Mouse (Mus musculus): Measurements from ENCODE around the gene Camk2n2. TPM values are rescaled to one million over a fixed set of nuclear protein-coding genes. Genes with fewer than 3 reads are reported as not detected.
A peak's percentile ranks its signal among the peaks of the same experiment; 100 is the strongest.

The Camk2n2 gene
- total and polyA plus RNA-seq, 3 experiments: 0.65 to 4.3 TPM; not detected in 1

DNA sequence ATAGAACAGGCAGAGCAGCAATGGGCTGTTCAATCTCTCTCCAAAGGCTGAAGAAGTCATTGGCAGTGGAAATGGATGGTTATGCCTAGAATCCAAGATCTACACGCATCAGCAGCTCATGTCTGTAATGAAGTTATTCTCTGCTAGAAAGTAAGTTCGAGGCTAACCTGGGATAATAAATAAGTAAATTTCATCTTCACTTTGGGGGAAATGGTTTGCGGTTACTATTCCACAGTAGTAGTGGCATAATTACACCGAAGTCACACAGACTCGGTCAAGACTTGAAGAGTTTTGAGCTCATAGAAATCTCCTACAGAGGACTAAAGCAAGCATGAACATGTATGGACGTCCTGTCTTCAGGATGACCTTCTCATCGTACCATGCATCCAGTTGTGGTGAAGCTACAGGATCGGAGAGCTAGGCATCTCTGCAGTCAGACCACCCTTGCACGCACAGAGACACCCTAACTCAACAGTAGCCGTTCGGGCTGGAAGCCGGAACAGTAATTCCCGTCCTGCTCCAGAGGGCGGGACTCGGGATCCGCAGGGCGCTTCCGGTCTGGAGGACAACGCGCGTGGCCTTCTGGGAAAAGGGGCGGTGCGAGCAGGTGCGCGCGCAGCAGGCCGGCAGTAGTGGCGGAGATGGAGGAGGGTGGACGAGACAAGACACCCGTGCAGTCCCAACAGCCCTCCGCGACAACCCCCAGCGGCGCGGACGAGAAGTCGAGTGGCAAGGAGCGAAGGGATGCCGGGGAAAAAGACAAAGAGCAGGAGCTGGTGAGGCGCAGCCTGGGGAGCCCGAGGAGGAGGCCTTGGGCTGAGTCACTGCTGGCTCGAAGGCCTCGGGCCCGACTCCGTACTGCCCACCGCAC, 30.2 kb upstream of the Camk2n2 start, which contains the start of gene Psmd2:
Gene Psmd2 (plus strand): TSS at position 577 of the 871 bp plus-strand sequence.
- Histone ChIP-seq H3K27me3 (ENCODE audit: control insufficient read depth in 1 of 2, insufficient read depth in 2 of 2, low read length in 2 of 2) (no peaks in the 10 kb centered on the region), H3K79me2 (ENCODE audit: control insufficient read depth, insufficient read depth, low read length, poor library complexity) (peaks cover 23% of the 10 kb centered on the region), H3K4me1 (ENCODE audit: control insufficient read depth in 1 of 2, insufficient read depth in 2 of 2, low read length in 2 of 2) (peaks cover 0 to 8% of the 10 kb centered on the region in 2 experiments), H3K9ac (ENCODE audit: control insufficient read depth, low read depth, low read length, poor library complexity, severe bottlenecking) (peak within 1 kb of the TSS; percentile 84), H3K36me3 (ENCODE audit: control insufficient read depth in 1 of 2, insufficient read depth in 2 of 2, low read length in 2 of 2) (peaks cover 8 to 13% of the 10 kb centered on the region in 2 experiments), H3K9me3 (replicated peaks; ENCODE audit: insufficient read depth, low read length) (no peaks in the 10 kb centered on the region), H3K4me3 (ENCODE audit: control insufficient read depth in 1 of 2, insufficient read depth in 1 of 2, low read depth in 2 of 2, low read length in 2 of 2) (peak within 1 kb of the TSS; percentile 94 to 95), H3K27ac (ENCODE audit: control insufficient read depth, low read depth, low read length) (peak within 1 kb of the TSS; percentile 68)
- peak; percentile 96 for DNase-seq (ENCODE audit: low read depth, low spot score)
- TF ChIP-seq MYB (IDR thresholded peaks at IDR 0.05; ENCODE audit: low read depth, low read length) (no peak), GATA1 (IDR thresholded peaks at IDR 0.05; ENCODE audit: low read depth, low read length) (no peak), JUND (IDR thresholded peaks at IDR 0.05; ENCODE audit: low read depth, low read length) (no peak), NELFE (IDR thresholded peaks at IDR 0.05; ENCODE audit: low read depth, low read length) (peak; percentile 97), ZC3H11A (IDR thresholded peaks at IDR 0.05; ENCODE audit: low read depth, low read length) (no peak), POLR2AphosphoS2 (IDR thresholded peaks at IDR 0.05; ENCODE audit: low read length) (peak; percentile 99), USF1 (IDR thresholded peaks at IDR 0.05; ENCODE audit: low read depth, low read length) (peak; percentile 51; the same call in 1 of the 2 replicates), ZNF384 (IDR thresholded peaks at IDR 0.05; ENCODE audit: low read depth, low read length) (0 out of 2 replicates have a peak, but pooled peaks have one; percentile 13), CHD2 (IDR thresholded peaks at IDR 0.05; ENCODE audit: low read length) (no peak), HCFC1 (IDR thresholded peaks at IDR 0.05; ENCODE audit: low read depth, low read length) (peak; percentile 93), MAZ (IDR thresholded peaks at IDR 0.05; ENCODE audit: low read depth, low read length) (no peak), GABPA (IDR thresholded peaks at IDR 0.05; ENCODE audit: low read depth, low read length) (no peak), USF2 (IDR thresholded peaks at IDR 0.05; ENCODE audit: borderline replicate concordance in 1 of 2, insufficient read depth in 1 of 2, low read depth in 1 of 2, low read length in 2 of 2) (no peak), EP300 (IDR thresholded peaks at IDR 0.05; ENCODE audit: low read depth in 1 of 2, low read length in 2 of 2) (0 out of 4 replicates have a peak, but pooled peaks of 1 of the 2 experiments have one; percentile 12), ZMIZ1 (IDR thresholded peaks at IDR 0.05; ENCODE audit: low read depth, low read length) (peak; percentile 98), ZKSCAN1 (IDR thresholded peaks at IDR 0.05; ENCODE audit: low read depth, low read length) (peak; percentile 43; the same call in 1 of the 2 replicates), MAFK (IDR thresholded peaks at IDR 0.05; ENCODE audit: borderline replicate concordance, low read depth, low read length) (no peak), CTCF (IDR thresholded peaks at IDR 0.05 in 2 of 3, conservative IDR thresholded peaks at IDR 0.05 in 1 of 3; ENCODE audit: control insufficient read depth in 1 of 3, insufficient read depth in 1 of 3, low read depth in 2 of 3, low read length in 3 of 3, poor library complexity in 1 of 3, severe bottlenecking in 1 of 3) (no peak), TBP (IDR thresholded peaks at IDR 0.05; ENCODE audit: low read depth, low read length) (peak; percentile 77; the same call in 1 of the 2 replicates), NRF1 (IDR thresholded peaks at IDR 0.05; ENCODE audit: insufficient read depth, low read depth, low read length, poor library complexity, severe bottlenecking) (peak; percentile 85), MYC (IDR thresholded peaks at IDR 0.05; ENCODE audit: low read depth, low read length) (peak; percentile 67), E2F4 (IDR thresholded peaks at IDR 0.05; ENCODE audit: borderline replicate concordance, low read depth, low read length) (0 out of 2 replicates have a peak, but pooled peaks have one; percentile 47), TAL1 (IDR thresholded peaks at IDR 0.05; ENCODE audit: low read length) (no peak), BHLHE40 (IDR thresholded peaks at IDR 0.05; ENCODE audit: borderline replicate concordance, low read depth, low read length) (no peak), RAD21 (IDR thresholded peaks at IDR 0.05; ENCODE audit: low read depth, low read length) (no peak), RCOR1 (IDR thresholded peaks at IDR 0.05; ENCODE audit: low read depth, low read length) (peak; percentile 12; the same call in 1 of the 2 replicates), MXI1 (IDR thresholded peaks at IDR 0.05; ENCODE audit: low read depth, low read length) (peak; percentile 81), ETS1 (IDR thresholded peaks at IDR 0.05; ENCODE audit: low read depth, low read length) (no peak; the same call in 1 of the 2 replicates), SIN3A (IDR thresholded peaks at IDR 0.05; ENCODE audit: low read length) (peak; percentile 95), POLR2AphosphoS5 (IDR thresholded peaks at IDR 0.05; ENCODE audit: borderline replicate concordance, low read depth, low read length) (no peak), CHD1 (IDR thresholded peaks at IDR 0.05; ENCODE audit: low read depth, low read length) (peak; percentile 91), TCF12 (IDR thresholded peaks at IDR 0.05; ENCODE audit: low read depth, low read length) (peak; percentile 79), ELF1 (IDR thresholded peaks at IDR 0.05; ENCODE audit: low read depth, low read length) (peak; percentile 97), KAT2A (conservative IDR thresholded peaks at IDR 0.05; ENCODE audit: low read depth, low read length) (peak; percentile 77; the same call in 1 of the 2 replicates), POLR2A (IDR thresholded peaks at IDR 0.05; ENCODE audit: control insufficient read depth in 1 of 2, insufficient read depth in 1 of 2, low read depth in 1 of 2, low read length in 2 of 2, poor library complexity in 1 of 2) (peak; percentile 91 to 99), MAX (IDR thresholded peaks at IDR 0.05; ENCODE audit: low read length) (peak; percentile 78)

All from MEL (cell line).